Mouse (Mus musculus) liver, adult 2 months (tissue): Measurements from ENCODE around the gene Adcyap1. TPM values are rescaled to one million over a fixed set of nuclear protein-coding genes. Genes with fewer than 3 reads are reported as not detected.
A peak's percentile ranks its signal among the peaks of the same experiment; 100 is the strongest.

ENCODE experiments used
- DNase-seq: peaks from one replicate; pipeline ENCODE4 v3.0.0-alpha.2; 2011; ENCODE audit warnings: low read depth, low spot score; ENCODE audit errors: extremely low read depth
- H3K27ac ChIP-seq: fragments of 200-500 bp; replicated peaks from 2 replicates; pipeline ENCODE4 v1.5.1; 2012; ENCODE audit warnings: low read depth, mild to moderate bottlenecking, control low read depth, inconsistent platforms, low read length; ENCODE audit not compliant: insufficient read depth
- H3K27me3 ChIP-seq: fragments of 200-500 bp; 2 replicates; pipeline ENCODE4 v1.6.1; 2012; ENCODE audit warnings: mild to moderate bottlenecking, moderate library complexity, low read length, inconsistent platforms; ENCODE audit not compliant: control insufficient read depth, insufficient read depth
- H3K36me3 ChIP-seq: fragments of 200-500 bp; 2 replicates; pipeline ENCODE4 v1.6.1; 2012; ENCODE audit warnings: low read length, inconsistent platforms; ENCODE audit not compliant: control insufficient read depth, insufficient read depth
- H3K4me1 ChIP-seq: fragments of 200-500 bp; 2 replicates; pipeline ENCODE4 v1.6.1; 2011; ENCODE audit warnings: low read length; ENCODE audit not compliant: control insufficient read depth, insufficient read depth
- H3K4me3 ChIP-seq: fragments of 200-500 bp; 2 replicates; pipeline ENCODE4 v1.5.1; 2011; ENCODE audit warnings: low read depth, mild to moderate bottlenecking, control low read depth, low read length, moderate library complexity; ENCODE audit not compliant: insufficient read depth
- H3K79me2 ChIP-seq: fragments of 200-500 bp; 2 replicates; pipeline ENCODE4 v1.6.1; 2012; ENCODE audit warnings: inconsistent platforms, mild to moderate bottlenecking, low read length, moderate library complexity; ENCODE audit not compliant: control insufficient read depth, insufficient read depth
- H3K9ac ChIP-seq: fragments of 200-500 bp; 2 replicates; pipeline ENCODE4 v1.6.1; 2012; ENCODE audit warnings: low read depth, mild to moderate bottlenecking, control low read depth, inconsistent platforms, low read length
- CTCF ChIP-seq: fragments of 200-500 bp; IDR thresholded peaks from 2 replicates; pipeline ENCODE4 v1.5.1; 2011; ENCODE audit warnings: low read depth, low read length, control low read depth
- POLR2A ChIP-seq: fragments of 200-500 bp; IDR thresholded peaks from 2 replicates; pipeline ENCODE4 v1.6.1; 2011; ENCODE audit warnings: low read length, control low read depth; ENCODE audit not compliant: insufficient read depth; ENCODE audit errors: extremely low read depth
- WGBS: fragments of 180-500 bp; shearing (Covaris S2); methylation state at CpG from one replicate; pipeline ENCODE4 v1.1.7; 2018; 5-methylcytosine and 5-hydroxymethylcytosine counted together
- polyA plus RNA-seq: library from polyadenylated mRNA; depleted of rRNA; stranded (reverse); fragments of >200 nt; gene quantifications from 2 replicates; pipeline ENCODE4 v1.2.3, GENCODE M21; 2012; rRNA removed
- total RNA-seq: library from RNA; depleted of rRNA; stranded (reverse); fragments of >200 nt; gene quantifications from 2 replicates; pipeline ENCODE4 v1.2.3, GENCODE M21; 2014; rRNA removed

The Adcyap1 gene
- total RNA-seq (not detected in 2 replicates), polyA plus RNA-seq (not detected in 2 replicates)

- Histone ChIP-seq H3K79me2 (no peaks in the 10 kb centered on the region), H3K36me3 (no peaks in the 10 kb centered on the region), H3K9ac (no peak within 1 kb of the TSS), H3K4me3 (no peak within 1 kb of the TSS), H3K27ac (no peak within 1 kb of the TSS), H3K4me1 (no peaks in the 10 kb centered on the region), H3K27me3 (peaks cover 14% of the 10 kb centered on the region)
- no peak for TF ChIP-seq CTCF
- TF ChIP-seq POLR2A: no peak
- WGBS: 42% methylated on average over 10 of the region's 10 CpGs
- no peak for DNase-seq
These were observed at the start of gene Adcyap1 for GRCm38 (mm10) chr17:93198717-93199116. TSS of gene Adcyap1 (plus strand) at chr17:93199017.

DNA sequence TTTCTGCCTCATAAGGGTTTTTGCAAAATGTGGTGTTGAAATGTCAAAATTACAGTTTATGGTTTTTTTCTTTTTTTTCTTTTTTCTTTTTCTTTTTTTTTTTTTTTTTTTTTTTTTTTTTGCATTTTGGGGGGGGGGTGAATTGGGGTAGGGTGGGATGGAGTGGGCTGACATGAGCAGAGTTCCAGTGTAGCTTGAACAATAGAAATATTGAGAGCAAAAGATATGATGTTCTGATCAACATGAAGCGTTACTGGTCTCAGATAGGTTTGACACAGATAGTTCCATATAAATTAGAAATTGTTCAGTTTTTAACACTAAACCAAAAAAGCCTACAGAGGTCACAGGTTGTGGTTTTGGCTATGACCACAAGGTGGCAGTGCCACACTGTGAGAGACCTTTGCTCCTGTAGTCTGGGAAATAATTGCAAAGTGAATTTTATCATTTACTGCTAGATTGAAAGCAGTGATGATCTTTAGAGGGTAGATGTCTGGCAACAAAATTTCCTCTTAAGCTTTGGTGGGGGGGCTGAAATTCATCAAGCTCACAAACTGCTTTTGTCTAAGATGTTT is 40.5 kb upstream of the Adcyap1 start:
- Histone ChIP-seq H3K79me2 (no peaks in the 10 kb centered on the region), H3K4me1 (no peaks in the 10 kb centered on the region), H3K4me3 (no peak overlapping the region), H3K27me3 (no peaks in the 10 kb centered on the region), H3K36me3 (no peaks in the 10 kb centered on the region), H3K27ac (no peak overlapping the region), H3K9ac (no peak overlapping the region)
- peak; percentile 50; the same call in 1 of the 2 replicates for TF ChIP-seq CTCF
- TF ChIP-seq POLR2A: no peak
- peak; percentile 23 for DNase-seq
- 17% methylated on average over 1 of the region's 1 CpGs for WGBS

DNA sequence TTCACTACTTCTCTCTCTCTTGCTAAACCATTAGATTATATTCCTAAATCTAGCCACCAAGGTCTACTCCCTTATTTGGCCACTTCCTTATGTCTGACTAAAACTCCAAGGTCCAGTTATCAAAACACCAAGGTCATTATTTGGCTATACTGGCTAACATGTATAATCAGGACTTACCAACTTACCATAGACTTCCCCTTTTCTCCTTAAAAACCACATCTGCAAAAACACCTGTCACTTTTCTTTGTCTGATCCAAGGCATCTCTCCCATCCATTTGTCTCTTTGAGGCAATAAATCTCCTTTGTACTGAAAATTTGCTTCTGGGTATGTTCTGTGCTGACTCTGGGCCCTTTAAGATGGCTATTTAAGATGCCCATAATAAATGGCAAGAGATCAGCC is 29.2 kb upstream of the Adcyap1 start:
- H3K27me3 ChIP-seq: no peaks in the 10 kb centered on the region
- no peaks in the 10 kb centered on the region for H3K79me2 ChIP-seq
- H3K4me1 ChIP-seq: no peaks in the 10 kb centered on the region
- no peaks in the 10 kb centered on the region for H3K36me3 ChIP-seq
- H3K4me3 ChIP-seq: no peak overlapping the region
- H3K9ac ChIP-seq: no peak overlapping the region
- TF ChIP-seq POLR2A: no peak
- TF ChIP-seq CTCF: no peak
- no peak overlapping the region for H3K27ac ChIP-seq
- DNase-seq: no peak

DNA sequence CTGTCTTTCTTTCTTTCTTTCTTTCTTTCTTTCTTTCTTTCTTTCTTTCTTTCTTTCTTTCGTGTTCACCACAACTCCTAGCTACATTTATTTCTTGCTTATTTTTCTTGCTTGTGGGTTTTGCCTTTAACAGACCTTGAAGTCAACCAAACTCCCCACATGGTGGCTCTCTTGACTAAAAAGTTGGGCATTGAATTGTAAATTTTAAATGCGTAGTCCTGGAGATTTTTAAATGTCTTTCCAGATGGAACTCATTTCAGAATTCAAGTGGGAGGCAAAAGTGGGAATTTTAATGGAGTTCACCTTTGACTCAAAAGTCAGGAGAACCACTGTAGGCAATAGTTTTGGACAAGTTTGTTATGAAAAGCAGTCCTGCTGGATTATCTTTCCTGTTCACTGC is 2.0 kb upstream of the Adcyap1 start:
- WGBS: 55% methylated on average over 2 of the region's 2 CpGs

DNA sequence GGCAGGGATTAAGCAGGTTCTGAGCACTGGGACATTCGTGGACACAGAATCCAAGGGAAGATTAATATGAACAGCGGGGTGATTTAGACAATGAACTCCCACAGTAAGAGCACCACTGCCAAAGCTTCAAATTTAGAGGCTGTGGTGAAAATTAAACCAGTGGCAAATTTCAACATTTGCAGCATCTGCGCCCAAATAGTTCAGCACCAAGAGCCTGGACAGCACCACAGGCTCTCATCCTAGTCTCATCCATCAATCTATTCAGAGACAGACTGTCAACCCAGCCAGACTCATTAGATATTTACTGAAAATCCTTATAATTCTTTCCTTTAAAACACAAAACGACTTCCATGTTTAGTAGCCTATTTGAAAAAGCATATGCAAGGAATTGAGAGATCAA is 604 bp upstream of the Adcyap1 start:
- Histone ChIP-seq H3K9ac (no peak overlapping the region), H3K27me3 (peaks cover 12% of the 10 kb centered on the region), H3K4me1 (no peaks in the 10 kb centered on the region), H3K79me2 (no peaks in the 10 kb centered on the region), H3K36me3 (no peaks in the 10 kb centered on the region), H3K27ac (no peak overlapping the region), H3K4me3 (no peak overlapping the region)
- no peak for DNase-seq
- 17% methylated on average over 4 of the region's 4 CpGs for WGBS
- no peak for TF ChIP-seq CTCF
- TF ChIP-seq POLR2A: no peak

More for the DNA sequence above, 2.0 kb upstream of the Adcyap1 start:
- Histone ChIP-seq H3K4me3 (no peak overlapping the region), H3K36me3 (no peaks in the 10 kb centered on the region), H3K4me1 (no peaks in the 10 kb centered on the region), H3K27ac (no peak overlapping the region), H3K27me3 (peaks cover 7% of the 10 kb centered on the region), H3K9ac (no peak overlapping the region), H3K79me2 (no peaks in the 10 kb centered on the region)
- DNase-seq: no peak
- TF ChIP-seq POLR2A: no peak
- no peak for TF ChIP-seq CTCF

GRCm38 (mm10) chr17:93199218-93199617 is 401 bp downstream of the Adcyap1 start:
- H3K4me3 ChIP-seq: no peak overlapping the region

More at GRCm38 (mm10) chr17:93199218-93199617, 401 bp downstream of the Adcyap1 start:
- no peak for TF ChIP-seq CTCF
- no peak for TF ChIP-seq POLR2A
- DNase-seq: no peak
- Histone ChIP-seq H3K79me2 (no peaks in the 10 kb centered on the region), H3K27ac (no peak overlapping the region), H3K27me3 (peaks cover 14% of the 10 kb centered on the region), H3K36me3 (no peaks in the 10 kb centered on the region), H3K9ac (no peak overlapping the region), H3K4me1 (no peaks in the 10 kb centered on the region)
- WGBS: 8% methylated on average over 15 of the region's 15 CpGs
